Mouse (Mus musculus) kidney, adult 2 months (tissue): ENCODE data around the gene Apof.

Source experiments
- CTCF ChIP-seq: fragments of 200-500 bp; conservative IDR thresholded peaks from 2 replicates; pipeline ENCODE4 v1.5.1; 2011; ENCODE audit warnings: low read depth, mild to moderate bottlenecking, control low read depth, low read length, moderate library complexity, mixed read lengths; ENCODE audit not compliant: insufficient read depth, insufficient read length
- POLR2A ChIP-seq: fragments of 200-500 bp; IDR thresholded peaks from one replicate; pipeline ENCODE4 v1.6.1; 2011; ENCODE audit warnings: low read depth, low read length, control low read depth

GRCm38 (mm10) chr10:128221533-128222286 lies 46.8 kb upstream of the Apof start:
- TF ChIP-seq CTCF (no peak), POLR2A (no peak)
